Mouse (Mus musculus): ENCODE results near the gene Rassf1. TPM values are rescaled to one million over a fixed set of nuclear protein-coding genes. Genes with fewer than 3 reads are reported as not detected.

Rassf1 gene
- total and polyA plus RNA-seq, 3 experiments = 11.6 to 17.7 (median 15.3) TPM

DNA sequence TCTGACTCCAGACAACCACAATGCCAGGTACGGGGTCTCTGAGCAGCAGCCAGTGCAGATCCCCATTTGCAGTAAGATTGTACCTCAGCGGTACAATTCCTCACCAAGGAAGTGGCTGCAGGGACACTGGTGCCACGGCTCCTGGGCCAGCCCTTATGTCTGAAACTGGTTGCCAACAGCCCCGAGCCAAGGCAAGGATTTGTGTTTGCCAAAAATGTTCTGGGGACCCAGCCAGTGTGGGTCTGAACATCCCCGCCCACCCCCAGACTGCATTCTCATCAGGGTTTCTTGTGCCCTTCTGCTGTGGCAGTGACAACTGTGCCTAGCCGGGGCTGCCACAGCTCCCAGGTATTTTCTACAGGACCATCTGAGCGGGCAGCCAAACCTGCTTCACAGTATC lies 13.1 kb upstream of the Rassf1 start:
- Histone ChIP-seq H3K9me3 (replicated peaks; ENCODE audit: low read length) (no peaks in the 10 kb centered on the region), H3K4me2 (ENCODE audit: insufficient read depth, low read depth, poor library complexity, severe bottlenecking) (no peak overlapping the region), H3K36me3 (replicated peaks in 1 of 2; ENCODE audit: control insufficient read depth in 1 of 2, insufficient read depth in 1 of 2, low read length in 1 of 2) (peaks cover 30 to 45% of the 10 kb centered on the region in 2 experiments), H3K27ac (ENCODE audit: insufficient read depth, low read depth) (no peak overlapping the region), H3K9ac (ENCODE audit: insufficient read depth, low read depth) (no peak overlapping the region), H3K79me2 (replicated peaks; ENCODE audit: control insufficient read depth, extremely low read depth, insufficient read depth, poor library complexity, severe bottlenecking) (peaks cover 36% of the 10 kb centered on the region), H3K4me3 (replicated peaks in 1 of 3; ENCODE audit: low read depth in 2 of 3, low read length in 2 of 3, poor library complexity in 1 of 3) (no peak overlapping the region), H3K4me1 (ENCODE audit: control insufficient read depth in 1 of 2, insufficient read depth in 2 of 2) (peaks cover 11 to 44% of the 10 kb centered on the region in 2 experiments), H3K27me3 (replicated peaks) (no peaks in the 10 kb centered on the region)
- in situ Hi-C loops (cut with MboI; ENCODE audit: low pct_ligation_motif_present, low pct_unique_long_range_greater_than_20kb, low sequenced_read_pairs) = no loop called here
- DNase-seq (ENCODE audit: extremely low read depth) = no peak
- dilution Hi-C loops (cut with MboI; ENCODE audit: extremely low pct_ligation_motif_present, extremely low pct_unique_long_range_greater_than_20kb, low sequenced_read_pairs) = no loop called here
- TF ChIP-seq EP300 (IDR thresholded peaks at IDR 0.05; ENCODE audit: low read length) = no peak
- TF ChIP-seq ZKSCAN1 (IDR thresholded peaks at IDR 0.05; ENCODE audit: borderline replicate concordance, low read depth, low read length) = no peak
- no peak for TF ChIP-seq E2F4 (IDR thresholded peaks at IDR 0.05; ENCODE audit: insufficient replicate concordance, low read depth, low read length)

DNA sequence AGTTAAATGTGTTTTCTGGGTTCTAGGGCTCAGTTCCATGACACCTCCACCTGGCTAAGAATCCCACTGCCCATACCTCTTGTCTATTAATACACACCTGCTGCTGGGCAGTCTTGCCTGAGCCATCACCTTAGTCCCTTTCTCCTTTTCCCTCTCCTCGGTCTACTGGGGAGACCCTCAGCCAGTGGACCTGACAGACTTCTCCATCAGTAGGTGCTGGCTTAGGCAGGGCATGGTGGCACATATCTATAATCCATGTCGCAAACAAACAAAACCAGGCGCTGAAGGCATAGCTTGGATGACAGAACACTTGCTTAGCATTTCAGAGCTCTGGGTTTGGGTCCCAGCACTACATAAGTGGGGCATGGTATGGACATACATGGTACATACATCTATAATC lies 12.6 kb upstream of the Rassf1 start:
- TF ChIP-seq MEF2A (IDR thresholded peaks at IDR 0.05; ENCODE audit: borderline replicate concordance, low read depth, low read length) (no peak), RCOR1 (conservative IDR thresholded peaks at IDR 0.05; ENCODE audit: low read depth, low read length) (no peak), MXI1 (IDR thresholded peaks at IDR 0.05; ENCODE audit: low read depth, low read length) (no peak), TBP (conservative IDR thresholded peaks at IDR 0.05; ENCODE audit: low read depth, low read length) (no peak), ELF1 (IDR thresholded peaks at IDR 0.05; ENCODE audit: low read depth, low read length) (no peak), CHD1 (IDR thresholded peaks at IDR 0.05; ENCODE audit: low read depth, low read length) (no peak), MAFK (IDR thresholded peaks at IDR 0.05; ENCODE audit: insufficient replicate concordance, low read length) (no peak), JUN (IDR thresholded peaks at IDR 0.05; ENCODE audit: insufficient read depth, low read depth, low read length) (no peak), USF1 (IDR thresholded peaks at IDR 0.05; ENCODE audit: low read depth, low read length) (no peak), USF2 (conservative IDR thresholded peaks at IDR 0.05; ENCODE audit: low read depth, low read length) (no peak), RAD21 (IDR thresholded peaks at IDR 0.05; ENCODE audit: low read depth, low read length) (no peak)
- no peak overlapping the region for H3K4me3 ChIP-seq (replicated peaks in 1 of 3; ENCODE audit: low read depth in 2 of 3, low read length in 2 of 3, poor library complexity in 1 of 3)
- no peak overlapping the region for H3K9ac ChIP-seq (ENCODE audit: insufficient read depth, low read depth)
- H3K4me1 ChIP-seq (ENCODE audit: control insufficient read depth in 1 of 2, insufficient read depth in 2 of 2) = peaks cover 9 to 40% of the 10 kb centered on the region in 2 experiments
- DNase-seq (ENCODE audit: extremely low read depth) = no peak
- H3K27me3 ChIP-seq (replicated peaks) = no peaks in the 10 kb centered on the region
- H3K79me2 ChIP-seq (replicated peaks; ENCODE audit: control insufficient read depth, extremely low read depth, insufficient read depth, poor library complexity, severe bottlenecking) = peaks cover 36% of the 10 kb centered on the region
- in situ Hi-C loops (cut with MboI; ENCODE audit: low pct_ligation_motif_present, low pct_unique_long_range_greater_than_20kb, low sequenced_read_pairs) (no loop called here), dilution Hi-C loops (cut with MboI; ENCODE audit: extremely low pct_ligation_motif_present, extremely low pct_unique_long_range_greater_than_20kb, low sequenced_read_pairs) (no loop called here)
- H3K27ac ChIP-seq (ENCODE audit: insufficient read depth, low read depth) = no peak overlapping the region
- H3K9me3 ChIP-seq (replicated peaks; ENCODE audit: low read length) = no peaks in the 10 kb centered on the region
- H3K4me2 ChIP-seq (ENCODE audit: insufficient read depth, low read depth, poor library complexity, severe bottlenecking) = no peak overlapping the region
- peaks cover 33 to 50% of the 10 kb centered on the region in 2 experiments for H3K36me3 ChIP-seq (replicated peaks in 1 of 2; ENCODE audit: control insufficient read depth in 1 of 2, insufficient read depth in 1 of 2, low read length in 1 of 2)

DNA sequence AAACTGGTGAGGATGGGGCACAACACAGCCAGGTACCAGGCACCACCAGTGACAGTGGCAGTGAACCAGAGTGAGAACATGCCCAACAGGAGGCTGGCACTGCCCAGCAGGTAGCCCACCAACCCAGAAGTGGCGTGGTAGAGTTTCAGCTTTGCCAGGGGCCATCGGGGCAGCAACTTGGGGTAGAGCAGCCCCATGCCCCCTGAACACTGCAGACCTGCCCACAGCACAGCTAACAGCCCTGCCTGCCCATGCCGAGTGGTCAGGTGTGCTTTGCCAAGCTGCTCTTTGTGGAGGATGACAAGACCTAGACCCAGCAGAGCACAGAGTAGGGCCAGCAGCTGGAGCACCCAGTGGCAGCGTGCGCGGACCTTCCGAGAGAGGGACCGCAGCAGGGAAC lies 11.4 kb upstream of the Rassf1 start:
- no peaks in the 10 kb centered on the region for H3K27me3 ChIP-seq (replicated peaks)
- no peaks in the 10 kb centered on the region for H3K9me3 ChIP-seq (replicated peaks; ENCODE audit: low read length)
- dilution Hi-C loops (cut with MboI; ENCODE audit: extremely low pct_ligation_motif_present, extremely low pct_unique_long_range_greater_than_20kb, low sequenced_read_pairs) = no loop called here
- H3K4me2 ChIP-seq (ENCODE audit: insufficient read depth, low read depth, poor library complexity, severe bottlenecking) = no peak overlapping the region
- H3K79me2 ChIP-seq (replicated peaks; ENCODE audit: control insufficient read depth, extremely low read depth, insufficient read depth, poor library complexity, severe bottlenecking) = peaks cover 26% of the 10 kb centered on the region
- H3K36me3 ChIP-seq (replicated peaks in 1 of 2; ENCODE audit: control insufficient read depth in 1 of 2, insufficient read depth in 1 of 2, low read length in 1 of 2) = peaks cover 43 to 61% of the 10 kb centered on the region in 2 experiments
- H3K4me3 ChIP-seq (replicated peaks in 1 of 3; ENCODE audit: low read depth in 2 of 3, low read length in 2 of 3, poor library complexity in 1 of 3) = no peak overlapping the region
- no peak overlapping the region for H3K9ac ChIP-seq (ENCODE audit: insufficient read depth, low read depth)
- H3K4me1 ChIP-seq (ENCODE audit: control insufficient read depth in 1 of 2, insufficient read depth in 2 of 2) = peaks cover 9 to 40% of the 10 kb centered on the region in 2 experiments
- in situ Hi-C loops (cut with MboI; ENCODE audit: low pct_ligation_motif_present, low pct_unique_long_range_greater_than_20kb, low sequenced_read_pairs) = no loop called here
- no peak for DNase-seq (ENCODE audit: extremely low read depth)
- no peak overlapping the region for H3K27ac ChIP-seq (ENCODE audit: insufficient read depth, low read depth)
- TF ChIP-seq RAD21 (IDR thresholded peaks at IDR 0.05; ENCODE audit: low read depth, low read length) = no peak
- no peak for TF ChIP-seq MEF2A (IDR thresholded peaks at IDR 0.05; ENCODE audit: borderline replicate concordance, low read depth, low read length)
- TF ChIP-seq NELFE (IDR thresholded peaks at IDR 0.05; ENCODE audit: low read depth, low read length) = no peak
- no peak for TF ChIP-seq SIN3A (IDR thresholded peaks at IDR 0.05; ENCODE audit: low read length)
- TF ChIP-seq JUND (conservative IDR thresholded peaks at IDR 0.05; ENCODE audit: low read depth, low read length) = no peak
- TF ChIP-seq ZMIZ1 (IDR thresholded peaks at IDR 0.05; ENCODE audit: low read depth, low read length) = no peak
- no peak for TF ChIP-seq MYC (IDR thresholded peaks at IDR 0.05; ENCODE audit: low read depth, low read length)
- TF ChIP-seq PAX5 (IDR thresholded peaks at IDR 0.05; ENCODE audit: low read length) = no peak
- TF ChIP-seq BHLHE40 (IDR thresholded peaks at IDR 0.05; ENCODE audit: low read depth, low read length) = no peak
- no peak for TF ChIP-seq TCF12 (IDR thresholded peaks at IDR 0.05; ENCODE audit: low read depth, low read length)
- no peak for TF ChIP-seq CHD2 (IDR thresholded peaks at IDR 0.05; ENCODE audit: low read length)
- no peak for TF ChIP-seq EP300 (IDR thresholded peaks at IDR 0.05; ENCODE audit: low read length)
- TF ChIP-seq MXI1 (IDR thresholded peaks at IDR 0.05; ENCODE audit: low read depth, low read length) = no peak
- no peak for TF ChIP-seq JUN (IDR thresholded peaks at IDR 0.05; ENCODE audit: insufficient read depth, low read depth, low read length)
- no peak for TF ChIP-seq CHD1 (IDR thresholded peaks at IDR 0.05; ENCODE audit: low read depth, low read length)
- TF ChIP-seq E2F4 (IDR thresholded peaks at IDR 0.05; ENCODE audit: insufficient replicate concordance, low read depth, low read length) = no peak
- no peak for TF ChIP-seq ELF1 (IDR thresholded peaks at IDR 0.05; ENCODE audit: low read depth, low read length)
- no peak for TF ChIP-seq ZKSCAN1 (IDR thresholded peaks at IDR 0.05; ENCODE audit: borderline replicate concordance, low read depth, low read length)
- TF ChIP-seq GABPA (IDR thresholded peaks at IDR 0.05; ENCODE audit: insufficient replicate concordance, low read depth, low read length) = no peak
